In the genomic region with DNA sequence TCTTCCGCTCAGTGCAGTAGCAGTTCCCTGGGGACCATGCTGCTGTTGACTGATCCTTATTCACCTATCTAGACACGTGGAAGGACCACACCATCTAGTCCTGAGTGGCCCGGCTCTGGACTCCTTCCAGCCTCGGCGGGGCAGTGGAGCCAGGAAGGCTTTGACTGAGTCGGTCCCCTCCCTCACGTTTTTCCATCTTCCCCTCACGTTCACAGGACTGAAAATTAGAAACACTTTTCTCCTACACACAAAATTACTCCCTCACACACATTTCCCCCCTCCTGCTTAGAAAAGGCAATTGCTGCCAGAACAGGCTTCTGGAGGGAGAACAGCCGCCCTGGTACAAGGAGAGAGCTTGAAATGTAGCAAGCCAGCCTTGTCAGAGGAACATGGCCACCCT, we compare ENCODE assay signal across 9 mouse cellular contexts. TPM values are rescaled to one million over a fixed set of nuclear protein-coding genes. Genes with fewer than 3 reads are reported as not detected.
DNase-seq lines count a peak whose midpoint lies in the region; ATAC-seq and TF ChIP-seq lines count a peak whose summit lies in the region.
"Had no signal": no experiment of that assay in that cellular context is flagged by ENCODE, and none has a peak within 500 bp of the region (broad histone marks: within the 10 kb centered on the region; RNA-seq: fewer than 3 reads in every experiment).

No protein-coding gene starts in this region.

- intact Hi-C loops in heart, postnatal 14 days (cut with DNase I), result no loop called here

- TF ChIP-seq CTCF in lung, postnatal 0 days (IDR thresholded peaks at IDR 0.05), result no peak
- no peak for TF ChIP-seq CTCF in lung, adult 2 months (IDR thresholded peaks at IDR 0.05; ENCODE audit: insufficient read depth, low read length)
- no peak for TF ChIP-seq CTCF in small intestine, adult 2 months (IDR thresholded peaks at IDR 0.05; ENCODE audit: extremely low read depth, insufficient read length, insufficient replicate concordance, low read depth, low read length)

- no peak for TF ChIP-seq EP300 in lung, postnatal 0 days (IDR thresholded peaks at IDR 0.05)

- WGBS in lung, postnatal 0 days, result 37% methylated on average over 9 of the region's 9 CpGs
- 16% methylated on average over 9 of the region's 9 CpGs for WGBS in lung, adult 2 months
- WGBS in small intestine, adult 2 months, result 69% methylated on average over 9 of the region's 9 CpGs

- 0 out of 2 replicates have a peak, but pooled peaks have one; percentile 10 for ATAC-seq in lung, postnatal 0 days

- H3K4me2 ChIP-seq in lung, postnatal 0 days (replicated peaks; ENCODE audit: low read depth, low read length), result no peak overlapping the region

- no peak overlapping the region for H3K4me3 ChIP-seq in lung, postnatal 0 days (ENCODE audit: low read depth, low read length)
- H3K4me3 ChIP-seq in lung, adult 2 months (replicated peaks; ENCODE audit: extremely low read depth, low read depth, low read length), result no peak overlapping the region
- H3K4me3 ChIP-seq in small intestine, adult 2 months (ENCODE audit: low read depth, low read length), result no peak overlapping the region

- H3K4me1 ChIP-seq in lung, postnatal 0 days (ENCODE audit: insufficient read depth, low read depth, low read length), result peaks cover 32% of the 10 kb centered on the region
- H3K4me1 ChIP-seq in lung, adult 2 months (ENCODE audit: control insufficient read depth, insufficient read depth, low read length), result peaks cover 47% of the 10 kb centered on the region
- peaks cover 48% of the 10 kb centered on the region for H3K4me1 ChIP-seq in small intestine, adult 2 months (ENCODE audit: control insufficient read depth, insufficient read depth, insufficient read length, low read length)

- H3K9ac ChIP-seq in lung, postnatal 0 days (replicated peaks; ENCODE audit: low read depth), result no peak overlapping the region

- TF ChIP-seq POLR2A in lung, adult 2 months (IDR thresholded peaks at IDR 0.05; ENCODE audit: borderline replicate concordance, extremely low read depth, low read depth, low read length), result no peak
- no peak for TF ChIP-seq POLR2A in small intestine, adult 2 months (IDR thresholded peaks at IDR 0.05; ENCODE audit: low read depth, low read length)

- peak; percentile 45 to 47 for DNase-seq in cerebellum, postnatal 25 days
- no peak for DNase-seq in cerebellum, postnatal 14 days
- DNase-seq in lung, postnatal 0 days (ENCODE audit: low spot score), result no peak
- no peak for DNase-seq in lung, adult 2 months
- DNase-seq in heart, postnatal 14 days, result peak; percentile 57 to 68
- no peak for DNase-seq in thymus, postnatal 36 days
- no peak for DNase-seq in right cerebral cortex, adult 2 months (ENCODE audit: low spot score in 2 of 2)
- DNase-seq: right cerebral cortex, postnatal 25 days had no signal

- H3K9me3 ChIP-seq in lung, postnatal 0 days (ENCODE audit: low read length), result no peaks in the 10 kb centered on the region

- no peaks in the 10 kb centered on the region for H3K27me3 ChIP-seq in lung, postnatal 0 days (replicated peaks; ENCODE audit: insufficient read depth, low read length)
- no peaks in the 10 kb centered on the region for H3K27me3 ChIP-seq in small intestine, adult 2 months (ENCODE audit: control insufficient read depth, insufficient read depth, low read length)

- peak overlapping the region; percentile 34 for H3K27ac ChIP-seq in lung, postnatal 0 days (ENCODE audit: low read length)
- H3K27ac ChIP-seq in small intestine, adult 2 months (ENCODE audit: insufficient read depth, low read depth, low read length), result peak overlapping the region; percentile 29

- H3K36me3 ChIP-seq in lung, postnatal 0 days (ENCODE audit: insufficient read depth, low read length), result no peaks in the 10 kb centered on the region
- H3K36me3 ChIP-seq in small intestine, adult 2 months (ENCODE audit: control insufficient read depth, insufficient read depth, low read length), result peaks cover 6% of the 10 kb centered on the region

RNA-seq across cellular contexts. Expression of a gene that starts 13.6 kb away (rescaled TPM):
- 171 and 176 TPM in 2 replicates for polyA plus RNA-seq in lung, postnatal 0 days (2015; fragmentation: Nextera tagmentation; extraction: Ambion mirVana)
- polyA plus RNA-seq in lung, adult 2 months (2012; rRNA removed), result 121 and 130 TPM in 2 replicates
- 100 to 1,000 TPM; 237 to 252 TPM for total RNA-seq in heart, postnatal 14 days (2021)
- 29.8 and 41.7 TPM in 2 replicates for polyA plus RNA-seq in small intestine, adult 2 months (2012; rRNA removed)

Comparison
In these comparisons a context has a peak if more than half of its experiments do, and no peak if none do; other contexts are left out.
1. DNase-seq: peak in cerebellum, postnatal 25 days (2 of 2) and heart, postnatal 14 days (2 of 2); none in cerebellum, postnatal 14 days (0 of 2), lung, postnatal 0 days (single experiment), lung, adult 2 months (single experiment), thymus, postnatal 36 days (0 of 2) and right cerebral cortex, adult 2 months (0 of 2).